Mouse (Mus musculus): ENCODE measurements at regions not wholly inside any gene's neighbourhood (a gene's known extent, or its start where the extent isn't known, plus 50 kb on each side); places are given as distances from the start of the nearest gene placed in this dataset.

DNA sequence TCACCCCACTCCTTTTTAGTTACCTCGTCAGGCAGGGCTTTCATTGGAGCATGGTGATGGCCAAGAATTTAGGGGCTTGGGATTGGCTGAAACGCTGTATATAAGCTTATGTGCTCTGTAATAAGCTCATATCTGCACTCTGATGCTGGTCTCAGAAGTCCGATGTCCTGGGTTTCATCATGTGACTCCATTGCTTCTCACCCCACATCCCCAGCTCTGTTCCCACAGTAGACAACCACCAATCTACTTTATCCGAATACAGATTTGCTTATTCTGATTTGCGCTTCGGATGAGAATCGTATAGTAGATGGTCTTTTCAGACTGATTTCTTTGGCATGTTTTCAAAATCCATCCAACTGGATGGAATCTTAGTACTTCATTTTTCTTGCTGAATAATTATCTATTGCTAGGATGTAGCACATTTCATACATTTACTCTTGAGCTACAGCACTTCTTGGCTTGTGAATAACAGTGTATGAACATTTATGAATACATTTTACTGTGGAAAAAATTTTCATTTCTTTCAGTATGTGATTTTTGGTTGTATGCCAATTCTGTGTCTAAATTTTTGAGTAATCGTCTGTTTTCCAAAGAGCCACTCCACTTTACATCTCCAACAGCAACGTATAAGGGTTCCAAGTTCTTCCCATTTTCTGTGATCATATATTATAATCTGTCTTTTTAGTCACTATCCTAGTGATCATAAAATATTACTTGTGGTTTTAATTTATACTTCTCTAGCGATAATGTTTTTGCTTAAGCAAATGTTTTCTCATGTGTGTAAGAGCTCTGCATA is 185.7 kb downstream of the Hace1 start:
- Histone ChIP-seq H3K4me1 (no peaks in the 10 kb centered on the region), H3K27me3 (ENCODE audit: low read depth, poor library complexity, severe bottlenecking) (no peaks in the 10 kb centered on the region), H3K27ac (no peak overlapping the region), H3K4me3 (no peak overlapping the region), H3K36me3 (no peaks in the 10 kb centered on the region), H3K9me3 (replicated peaks) (no peaks in the 10 kb centered on the region)
- 92% methylated on average over 10 of the region's 10 CpGs for WGBS
- DNase-seq (ENCODE audit: low spot score): no peak

DNA sequence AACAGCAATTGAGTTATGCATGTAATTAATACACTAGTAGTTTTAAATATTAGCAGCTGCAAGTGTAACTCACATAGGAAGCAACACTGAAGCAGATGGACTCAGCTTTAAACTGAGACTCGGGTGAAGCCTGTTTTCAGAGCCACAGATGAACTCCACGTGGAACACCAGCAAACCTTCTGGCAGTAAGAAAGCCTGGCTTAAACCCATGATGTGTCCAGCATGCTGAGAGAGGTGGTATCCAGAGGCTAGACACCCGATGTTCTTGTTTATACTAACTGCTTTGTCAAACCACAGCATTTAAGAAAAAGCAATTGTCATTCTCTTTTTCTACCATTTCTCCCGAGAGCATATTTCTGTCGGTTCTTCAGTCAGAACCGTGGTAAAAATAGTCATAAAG is 202.1 kb downstream of the Hace1 start:
- 74% methylated on average over 6 of the region's 6 CpGs for WGBS
- H3K4me1 ChIP-seq: peaks cover 49% of the 10 kb centered on the region
- DNase-seq (ENCODE audit: low spot score): no peak

DNA sequence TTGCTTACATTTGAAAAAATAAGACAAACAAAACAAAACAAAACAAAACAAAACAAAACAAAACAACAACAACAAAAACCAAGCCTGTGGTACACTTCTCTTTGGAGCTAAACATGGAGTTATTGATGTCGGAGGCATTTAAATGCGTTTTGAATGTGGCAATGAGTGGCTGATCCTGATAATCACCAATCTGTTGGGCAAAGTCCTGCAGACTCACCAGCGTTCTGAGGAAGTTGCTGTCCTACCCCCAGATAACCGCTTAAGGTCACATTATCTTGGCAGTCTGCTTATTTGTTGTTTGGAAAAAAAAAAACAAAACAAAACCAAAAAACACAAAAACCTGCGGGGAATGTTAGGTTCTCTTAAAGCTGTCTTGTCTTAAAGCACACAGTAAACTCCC is 205.4 kb downstream of the Hace1 start:
- Histone ChIP-seq H3K4me3 (no peak overlapping the region), H3K27me3 (ENCODE audit: low read depth, poor library complexity, severe bottlenecking) (no peaks in the 10 kb centered on the region), H3K27ac (peak overlapping the region; percentile 85), H3K36me3 (no peaks in the 10 kb centered on the region), H3K4me1 (peaks cover 49% of the 10 kb centered on the region), H3K9me3 (replicated peaks) (no peaks in the 10 kb centered on the region)
- 23% methylated on average over 5 of the region's 5 CpGs for WGBS
- no peak for DNase-seq (ENCODE audit: low spot score)

More for the DNA sequence above, 202.1 kb downstream of the Hace1 start:
- H3K9me3 ChIP-seq (replicated peaks): no peaks in the 10 kb centered on the region
- H3K36me3 ChIP-seq: no peaks in the 10 kb centered on the region
- H3K27ac ChIP-seq: peak overlapping the region; percentile 70
- no peak overlapping the region for H3K4me3 ChIP-seq
- no peaks in the 10 kb centered on the region for H3K27me3 ChIP-seq (ENCODE audit: low read depth, poor library complexity, severe bottlenecking)

DNA sequence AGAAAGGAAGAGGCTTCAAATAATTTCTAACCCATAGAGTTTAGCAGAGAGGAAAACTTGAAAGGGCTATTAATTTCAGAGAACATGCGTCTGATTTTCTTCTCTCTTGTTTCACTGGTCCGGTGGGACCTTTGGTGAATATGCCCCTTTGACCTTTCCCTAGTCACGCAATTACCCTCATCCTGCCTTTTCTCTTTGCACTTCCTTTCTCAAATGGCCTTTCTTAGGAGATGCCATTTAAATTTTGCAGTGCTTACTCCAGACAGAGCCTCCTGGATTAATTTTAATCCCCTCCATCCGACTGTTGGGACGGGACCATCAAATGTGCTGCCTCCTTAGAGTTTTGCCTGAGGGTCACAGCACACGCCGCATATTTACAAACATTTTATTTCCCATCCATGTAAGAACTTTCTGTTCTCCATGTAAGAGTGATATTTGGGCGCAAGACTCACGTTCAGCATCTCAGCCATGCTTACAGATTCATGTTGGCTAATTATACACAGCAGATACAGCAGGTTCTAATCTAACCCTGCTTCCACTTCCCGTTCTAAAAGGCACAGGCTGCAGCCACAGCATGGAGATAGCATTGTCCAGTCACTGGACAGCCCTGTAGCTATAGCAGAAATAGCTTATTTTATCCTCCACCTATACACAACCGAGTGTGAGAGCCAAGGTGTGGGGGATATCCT is 206.0 kb downstream of the Hace1 start:
- 13% methylated on average over 11 of the region's 11 CpGs for WGBS
- peak; percentile 54 for DNase-seq (ENCODE audit: low spot score)
- Histone ChIP-seq H3K27ac (peak overlapping the region; percentile 85), H3K36me3 (no peaks in the 10 kb centered on the region), H3K9me3 (replicated peaks) (no peaks in the 10 kb centered on the region), H3K4me3 (peak overlapping the region; percentile 17; the same call in 1 of the 2 replicates), H3K27me3 (ENCODE audit: low read depth, poor library complexity, severe bottlenecking) (no peaks in the 10 kb centered on the region), H3K4me1 (peaks cover 49% of the 10 kb centered on the region)

DNA sequence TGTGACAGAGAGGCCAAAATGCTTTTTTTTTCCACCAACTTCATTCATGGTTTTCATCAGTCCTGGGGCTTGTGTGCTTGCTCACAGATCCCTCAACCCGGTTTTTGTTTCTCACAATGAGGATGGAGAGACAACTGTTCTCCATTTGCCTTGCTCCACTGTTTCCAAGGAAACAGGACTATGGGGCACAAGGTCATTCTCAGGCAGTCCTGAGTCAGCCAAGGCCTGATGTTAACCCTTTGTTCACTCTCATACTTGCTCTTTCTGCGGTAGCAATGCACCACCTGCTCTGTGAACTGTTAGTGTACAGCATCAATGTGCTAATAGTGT is 206.5 kb downstream of the Hace1 start:
- 13% methylated on average over 2 of the region's 2 CpGs for WGBS
- Histone ChIP-seq H3K4me3 (peak overlapping the region; percentile 17; the same call in 1 of the 2 replicates), H3K4me1 (peaks cover 49% of the 10 kb centered on the region), H3K36me3 (no peaks in the 10 kb centered on the region), H3K27ac (peak overlapping the region; percentile 85), H3K27me3 (ENCODE audit: low read depth, poor library complexity, severe bottlenecking) (no peaks in the 10 kb centered on the region), H3K9me3 (replicated peaks) (no peaks in the 10 kb centered on the region)
- DNase-seq (ENCODE audit: low spot score): no peak

DNA sequence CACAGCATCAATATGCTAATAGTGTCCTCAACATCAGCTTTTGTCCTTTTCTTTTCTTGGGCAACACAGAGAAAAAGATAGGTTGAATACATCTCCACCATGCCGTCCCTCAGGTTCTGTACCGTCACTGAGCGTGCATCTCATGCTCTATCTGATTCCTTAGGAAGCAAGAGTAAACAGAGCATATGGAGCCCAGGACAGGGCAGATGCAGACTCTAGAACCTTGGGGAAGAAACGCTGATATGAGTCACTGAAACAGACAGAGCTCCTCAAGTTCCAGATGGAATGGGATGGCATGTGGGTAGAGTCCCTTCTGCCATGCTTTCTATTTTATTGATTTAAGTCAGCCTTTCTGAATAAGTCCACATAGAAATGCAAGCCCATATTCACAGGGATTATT is 206.9 kb downstream of the Hace1 start:
- peaks cover 48% of the 10 kb centered on the region for H3K4me1 ChIP-seq
- peak overlapping the region; percentile 85 for H3K27ac ChIP-seq
- WGBS: 80% methylated on average over 4 of the region's 4 CpGs

DNA sequence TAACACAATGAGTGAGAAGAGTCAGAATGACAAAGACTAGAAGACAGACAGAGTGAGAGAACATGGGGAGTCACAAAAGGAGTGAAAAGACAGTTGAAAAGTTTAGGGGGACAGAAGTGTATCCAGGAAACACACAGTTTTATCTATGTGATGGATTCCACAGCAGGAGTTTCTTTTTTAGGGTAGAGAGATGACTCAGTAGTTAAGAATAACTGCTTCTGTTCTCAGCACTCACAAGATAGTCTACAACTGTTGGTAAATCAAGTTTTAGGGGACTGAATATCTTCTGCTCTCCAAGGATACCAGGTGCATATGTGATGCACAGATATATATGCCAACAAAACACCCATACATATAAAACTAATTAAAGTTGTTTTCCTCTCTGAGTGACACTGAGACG is 210.7 kb downstream of the Hace1 start:
- Histone ChIP-seq H3K27me3 (ENCODE audit: low read depth, poor library complexity, severe bottlenecking) (no peaks in the 10 kb centered on the region), H3K4me3 (no peak overlapping the region), H3K4me1 (peaks cover 14% of the 10 kb centered on the region), H3K9me3 (replicated peaks) (no peaks in the 10 kb centered on the region), H3K27ac (no peak overlapping the region), H3K36me3 (no peaks in the 10 kb centered on the region)
- DNase-seq (ENCODE audit: low spot score): no peak
- 75% methylated on average over 1 of the region's 1 CpGs for WGBS

More for the DNA sequence above, 206.9 kb downstream of the Hace1 start:
- DNase-seq (ENCODE audit: low spot score): no peak
- Histone ChIP-seq H3K27me3 (ENCODE audit: low read depth, poor library complexity, severe bottlenecking) (no peaks in the 10 kb centered on the region), H3K36me3 (no peaks in the 10 kb centered on the region), H3K9me3 (replicated peaks) (no peaks in the 10 kb centered on the region), H3K4me3 (no peak overlapping the region)

DNA sequence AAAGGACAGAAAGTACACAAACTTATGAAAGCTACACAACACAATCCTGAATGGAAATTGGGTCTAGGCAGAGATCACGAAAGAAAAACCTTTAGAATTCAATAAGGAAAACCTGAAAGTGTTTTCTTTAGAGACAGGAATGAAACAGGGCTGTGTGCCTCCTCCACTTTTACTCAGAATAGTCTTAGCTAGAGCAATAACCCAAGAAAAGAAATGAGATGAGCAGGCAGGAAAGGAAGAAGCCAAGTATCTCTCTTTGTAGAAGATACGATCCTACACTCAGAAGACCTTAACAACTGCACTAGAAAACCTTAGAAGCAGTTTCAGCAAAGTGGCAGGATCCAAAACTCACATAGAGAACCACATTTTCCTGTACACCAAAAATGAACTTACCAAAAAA is 218.0 kb downstream of the Hace1 start:
- Histone ChIP-seq H3K27me3 (ENCODE audit: low read depth, poor library complexity, severe bottlenecking) (no peaks in the 10 kb centered on the region), H3K36me3 (0 out of 2 replicates have a peak, but pooled peaks cover 3% of the 10 kb centered on the region), H3K9me3 (replicated peaks) (no peaks in the 10 kb centered on the region), H3K27ac (no peak overlapping the region), H3K4me1 (peaks cover 21% of the 10 kb centered on the region), H3K4me3 (no peak overlapping the region)
- no peak for DNase-seq (ENCODE audit: low spot score)
- WGBS: 90% methylated on average over 2 of the region's 2 CpGs

DNA sequence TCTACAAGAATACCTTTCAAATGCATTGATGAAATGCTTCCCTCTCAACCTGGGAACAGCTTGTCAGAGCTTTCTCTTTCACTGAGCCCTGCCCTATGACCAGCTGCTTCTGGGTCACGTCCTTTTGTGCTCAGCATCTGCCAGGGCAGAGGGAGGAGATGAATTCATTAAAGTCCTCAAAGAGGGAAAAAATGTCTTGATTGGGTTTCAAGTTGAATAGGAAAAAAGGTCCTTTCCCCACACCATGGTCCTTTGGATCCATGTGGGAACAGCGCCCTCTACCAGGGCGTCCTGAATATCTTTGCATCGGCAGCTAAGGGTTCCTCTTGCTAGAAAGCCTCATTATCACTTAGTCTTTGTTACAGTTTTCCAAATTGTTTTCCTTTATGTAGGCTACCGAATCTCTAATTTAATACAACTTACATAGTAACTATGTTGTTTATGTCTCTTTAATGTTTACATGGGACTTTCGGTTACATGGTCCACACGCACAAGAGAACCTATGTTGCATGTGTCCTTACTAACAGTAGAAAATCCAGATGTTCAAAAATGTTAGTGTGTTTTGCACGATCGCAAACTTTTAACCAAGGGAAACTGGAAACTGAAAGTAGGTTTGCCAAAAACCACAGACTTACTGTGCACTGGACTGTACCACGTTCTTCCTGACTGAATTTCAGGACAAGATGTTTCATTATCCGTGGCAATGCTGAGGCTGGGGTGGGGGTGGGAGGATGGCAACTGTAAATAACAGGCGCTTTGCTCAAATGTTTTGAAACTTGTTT is 222.6 kb downstream of the Hace1 start:
- H3K27ac ChIP-seq: peak overlapping the region; percentile 47
- no peaks in the 10 kb centered on the region for H3K9me3 ChIP-seq (replicated peaks)
- no peaks in the 10 kb centered on the region for H3K27me3 ChIP-seq (ENCODE audit: low read depth, poor library complexity, severe bottlenecking)
- DNase-seq (ENCODE audit: low spot score): peak; percentile 79
- no peak overlapping the region for H3K4me3 ChIP-seq
- no peaks in the 10 kb centered on the region for H3K36me3 ChIP-seq
- H3K4me1 ChIP-seq: peaks cover 27% of the 10 kb centered on the region
- 55% methylated on average over 12 of the region's 12 CpGs for WGBS

DNA sequence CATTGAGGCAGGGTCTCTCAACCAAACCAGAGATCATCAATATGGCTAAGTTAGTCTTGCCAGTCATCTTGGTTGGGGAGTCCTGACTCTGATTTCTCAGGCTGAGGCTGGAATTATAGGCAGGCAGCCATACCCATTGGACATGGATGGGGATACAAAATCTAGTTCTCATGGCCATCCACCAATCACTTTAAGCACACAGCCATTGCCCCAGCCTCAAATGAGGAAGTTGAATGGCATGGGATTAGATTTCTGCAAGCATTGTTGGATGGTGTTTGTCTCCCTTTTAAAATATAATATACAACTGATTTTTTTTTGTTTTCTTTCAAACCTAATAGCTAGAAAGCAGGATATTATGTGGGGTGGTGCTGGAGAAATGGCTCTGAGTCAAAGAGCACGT is 223.8 kb downstream of the Hace1 start:
- Histone ChIP-seq H3K4me3 (no peak overlapping the region), H3K4me1 (peaks cover 39% of the 10 kb centered on the region), H3K9me3 (replicated peaks) (no peaks in the 10 kb centered on the region), H3K27ac (no peak overlapping the region), H3K27me3 (ENCODE audit: low read depth, poor library complexity, severe bottlenecking) (no peaks in the 10 kb centered on the region), H3K36me3 (no peaks in the 10 kb centered on the region)
- WGBS: 69% methylated on average over 1 of the region's 1 CpGs
- DNase-seq (ENCODE audit: low spot score): no peak

DNA sequence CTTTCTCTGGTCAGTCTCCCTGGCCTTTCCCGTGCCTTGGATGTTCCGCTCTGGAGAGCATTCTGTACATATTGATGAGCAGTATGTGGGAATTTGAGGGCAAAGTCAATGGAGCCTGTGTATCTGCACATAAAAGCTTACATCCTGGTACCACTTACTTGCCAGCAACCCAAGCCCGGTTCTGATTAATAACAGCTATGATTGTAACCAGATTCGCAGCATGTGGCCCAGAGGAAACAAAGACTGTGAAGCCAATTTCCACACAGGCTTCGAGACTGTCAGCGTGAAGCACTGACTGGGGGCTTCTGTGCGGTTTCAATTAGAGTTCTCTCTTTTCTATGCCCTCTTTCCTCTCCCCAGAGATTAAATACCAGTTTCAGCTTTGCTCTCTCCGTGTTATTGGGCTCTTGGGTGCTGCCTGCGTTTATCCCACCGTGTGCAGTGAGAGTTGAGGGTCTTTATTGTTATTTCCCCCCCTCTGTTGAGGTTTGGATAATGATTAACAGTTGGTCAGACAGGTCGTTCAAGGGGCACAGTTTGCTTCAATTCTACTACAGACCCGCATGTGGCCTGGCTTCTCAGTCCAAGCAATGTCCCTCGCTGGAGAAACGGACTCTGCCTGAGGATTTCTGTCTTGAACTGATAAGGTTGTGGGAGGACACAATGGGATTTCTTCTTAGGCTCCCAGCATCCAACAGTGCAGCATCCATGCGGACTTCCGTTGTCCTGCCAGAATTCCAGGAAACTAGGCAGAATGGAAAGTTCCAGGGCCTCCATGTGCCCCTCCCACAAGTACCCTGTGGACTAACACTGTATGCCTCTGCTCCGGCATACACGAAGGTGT is 229.6 kb downstream of the Hace1 start:
- 23% methylated on average over 18 of the region's 18 CpGs for WGBS
- H3K4me3 ChIP-seq: peak overlapping the region; percentile 17
- peak; percentile 77 for DNase-seq (ENCODE audit: low spot score)
- H3K36me3 ChIP-seq: no peaks in the 10 kb centered on the region
- H3K27ac ChIP-seq: peak overlapping the region; percentile 90
- no peaks in the 10 kb centered on the region for H3K27me3 ChIP-seq (ENCODE audit: low read depth, poor library complexity, severe bottlenecking)
- H3K4me1 ChIP-seq: peaks cover 46% of the 10 kb centered on the region
- H3K9me3 ChIP-seq (replicated peaks): no peaks in the 10 kb centered on the region

DNA sequence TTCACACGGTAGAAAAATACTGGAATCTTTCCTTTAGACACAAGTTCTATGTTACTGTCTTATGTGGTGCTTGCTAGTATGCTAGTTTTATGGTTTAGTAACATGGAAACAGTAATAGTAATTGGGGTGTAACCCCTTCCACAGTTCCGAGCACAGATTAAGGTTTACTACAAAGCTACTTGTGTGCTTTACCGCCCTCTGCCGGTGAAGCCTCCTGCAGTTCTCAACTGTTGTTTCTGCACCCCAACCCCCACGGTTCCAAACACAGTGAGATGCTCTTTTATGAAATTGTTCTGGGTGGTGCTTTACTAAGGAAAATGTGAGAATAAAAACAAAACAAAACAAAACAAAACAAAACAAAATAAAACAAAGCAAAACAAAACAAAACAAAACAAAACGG is 234.3 kb downstream of the Hace1 start:
- WGBS: 59% methylated on average over 6 of the region's 6 CpGs
- Histone ChIP-seq H3K4me1 (peaks cover 60% of the 10 kb centered on the region), H3K27ac (peak overlapping the region; percentile 68; the same call in 1 of the 2 replicates), H3K4me3 (no peak overlapping the region), H3K9me3 (replicated peaks) (no peaks in the 10 kb centered on the region), H3K36me3 (no peaks in the 10 kb centered on the region), H3K27me3 (ENCODE audit: low read depth, poor library complexity, severe bottlenecking) (no peaks in the 10 kb centered on the region)
- peak; percentile 42 for DNase-seq (ENCODE audit: low spot score)
